Mouse (Mus musculus): ENCODE results near the gene Olfr1259. TPM values are rescaled to one million over a fixed set of nuclear protein-coding genes. Genes with fewer than 3 reads are reported as not detected.
"Not testable (repeated sequence)": the region's sequence is repeated elsewhere in the genome, so short reads cannot be mapped to it uniquely, and the experiment has no call there.

Gene Olfr1259
- total RNA-seq (2021), result not detected
- long read RNA-seq, experiment 1, result 0 reads
- long read RNA-seq, experiment 2, result 0 reads

- no peak for DNase-seq (ENCODE audit: low spot score in 2 of 2)
Observed at GRCm38 (mm10) chr2:89948564-89948963, at the start of gene Olfr1259. Gene Olfr1259 (minus strand): TSS chr2:89948664.

GRCm38 (mm10) chr2:89990921-89991320 lies 42.5 kb upstream of the Olfr1259 start, which contains the start of gene Olfr1261:
Gene Olfr1261 (plus strand): TSS chr2:89991221.
- DNase-seq (ENCODE audit: low spot score in 2 of 2), result no peak

- no peak for DNase-seq (ENCODE audit: low spot score in 2 of 2)
Observed at GRCm38 (mm10) chr2:89977709-89978108, 29.2 kb upstream of the Olfr1259 start.

- DNase-seq (ENCODE audit: low spot score in 2 of 2), result no peak
Observed at GRCm38 (mm10) chr2:89974184-89974583, 25.7 kb upstream of the Olfr1259 start, which contains the start of gene Olfr1260. Gene Olfr1260 (plus strand): TSS chr2:89974340.

GRCm38 (mm10) chr2:89927009-89927408 lies 21.5 kb downstream of the Olfr1259 start, which contains the start of gene Olfr1258:
Gene Olfr1258 (plus strand): TSS chr2:89927309.
- no peak for DNase-seq (ENCODE audit: low spot score in 2 of 2)

- not testable (repeated sequence) for DNase-seq (ENCODE audit: low spot score in 2 of 2)
Observed at GRCm38 (mm10) chr2:89912616-89913015, 35.8 kb downstream of the Olfr1259 start.

Other genes starting within 250 kb of the Olfr1259 start
- not detected for gene Olfr1252, start 223.7 kb downstream of the Olfr1259 start, total RNA-seq (2021)
- gene Olfr1253, start 191.6 kb downstream of the Olfr1259 start, total RNA-seq (2021), result not detected
- gene Olfr1254, start 155.0 kb downstream of the Olfr1259 start, total RNA-seq (2021), result not detected
- not detected for gene Olfr1255, start 136.6 kb downstream of the Olfr1259 start, total RNA-seq (2021)
- gene Olfr1256, start 107.1 kb downstream of the Olfr1259 start, total RNA-seq (2021), result not detected
- gene Olfr48, start 100.5 kb downstream of the Olfr1259 start, total RNA-seq (2021), result not detected
- not detected for gene Olfr1257, start 70.2 kb downstream of the Olfr1259 start, total RNA-seq (2021)
- not detected for gene Olfr1258, start 21.4 kb downstream of the Olfr1259 start, total RNA-seq (2021)
- not detected for gene Olfr1260, start 25.7 kb upstream of the Olfr1259 start, total RNA-seq (2021)
- gene Olfr1261, start 42.6 kb upstream of the Olfr1259 start, total RNA-seq (2021), result not detected
- not detected for gene Olfr1262, start 51.5 kb upstream of the Olfr1259 start, total RNA-seq (2021)
- gene Olfr1263, start 63.5 kb upstream of the Olfr1259 start, total RNA-seq (2021), result not detected
- gene Olfr1264, start 76.9 kb upstream of the Olfr1259 start, total RNA-seq (2021), result not detected
- gene Olfr1265, start 86.7 kb upstream of the Olfr1259 start, total RNA-seq (2021), result not detected
- not detected for gene Olfr140, start 114.9 kb upstream of the Olfr1259 start, total RNA-seq (2021)
- gene Olfr1269, start 172.7 kb upstream of the Olfr1259 start, total RNA-seq (2021), result not detected
- gene Olfr32, start 193.6 kb upstream of the Olfr1259 start, total RNA-seq (2021), result not detected
- not detected for gene Olfr1270, start 204.4 kb upstream of the Olfr1259 start, total RNA-seq (2021)